Mouse (Mus musculus) layer of hippocampus, adult 2 months (tissue): ENCODE results near the gene Pbx3. TPM values are rescaled to one million over a fixed set of nuclear protein-coding genes. Genes with fewer than 3 reads are reported as not detected.

Experiments
- DNase-seq, 2 experiments: peaks; one replicate each; pipeline ENCODE4 v3.0.0; 2022; ENCODE audit warnings: low spot score in 2 of 2
- H3K27ac ChIP-seq: fragments of 200-600 bp; 2 replicates; pipeline ENCODE4 v1.8.1; 2022
- H3K4me3 ChIP-seq: fragments of 200-600 bp; 2 replicates; pipeline ENCODE4 v1.8.1; 2022; ENCODE audit warnings: mild to moderate bottlenecking
- CTCF ChIP-seq: fragments of 200-600 bp; conservative IDR thresholded peaks from 2 replicates; pipeline ENCODE4 v1.8.1; 2022; ENCODE audit warnings: antibody characterized with exemption, mild to moderate bottlenecking, moderate library complexity
- total RNA-seq, 2 experiments: library from RNA; stranded (reverse); gene quantifications; 2 replicates each; pipeline ENCODE4 v1.2.3; 2021

Pbx3 gene
- total RNA-seq, 2 experiments from 2014 or later = 7.0 TPM

GRCm38 (mm10) chr2:34139470-34140158 is 233.3 kb downstream of the Pbx3 start:
- Histone ChIP-seq H3K4me3 (no peak overlapping the region), H3K27ac (no peak overlapping the region)
- DNase-seq = peak; percentile 48 to 71
- TF ChIP-seq CTCF = no peak

GRCm38 (mm10) chr2:34135316-34135715 is 237.6 kb downstream of the Pbx3 start:
- TF ChIP-seq CTCF = no peak
- H3K4me3 ChIP-seq = no peak overlapping the region
- no peak overlapping the region for H3K27ac ChIP-seq
- DNase-seq = no peak

GRCm38 (mm10) chr2:34132751-34133150 is 240.2 kb downstream of the Pbx3 start:
- H3K4me3 ChIP-seq = no peak overlapping the region

GRCm38 (mm10) chr2:34129674-34130267 is 243.2 kb downstream of the Pbx3 start:
- TF ChIP-seq CTCF = no peak
- H3K27ac ChIP-seq = no peak overlapping the region
- DNase-seq = no peak
- peak overlapping the region; percentile 29; the same call in 1 of the 2 replicates for H3K4me3 ChIP-seq

More at GRCm38 (mm10) chr2:34132751-34133150, 240.2 kb downstream of the Pbx3 start:
- no peak for DNase-seq
- H3K27ac ChIP-seq = no peak overlapping the region
- no peak for TF ChIP-seq CTCF

- TF ChIP-seq CTCF = no peak
- Histone ChIP-seq H3K4me3 (no peak overlapping the region), H3K27ac (no peak overlapping the region)
- DNase-seq = no peak
These were observed 245.1 kb downstream of the Pbx3 start for GRCm38 (mm10) chr2:34127871-34128270.

GRCm38 (mm10) chr2:34123896-34124295 is 249.0 kb downstream of the Pbx3 start:
- Histone ChIP-seq H3K27ac (no peak overlapping the region), H3K4me3 (no peak overlapping the region)
- no peak for TF ChIP-seq CTCF
- DNase-seq = no peak

Other genes with a start within 250 kb of the Pbx3 start
- 10 to 100 TPM; 67.8 to 70.3 TPM for gene Mapkap1, start 33.6 kb upstream of the Pbx3 start, total RNA-seq